Mouse (Mus musculus) naive thymus-derived CD4-positive, alpha-beta T cell, adult 2 months (primary cell): ENCODE results near the gene Macrod2.

Experiments used
- DNase-seq: peaks from one replicate; pipeline ENCODE4 v3.0.0-alpha.2; 2011; ENCODE audit warnings: low read depth

Gene Macrod2

DNA sequence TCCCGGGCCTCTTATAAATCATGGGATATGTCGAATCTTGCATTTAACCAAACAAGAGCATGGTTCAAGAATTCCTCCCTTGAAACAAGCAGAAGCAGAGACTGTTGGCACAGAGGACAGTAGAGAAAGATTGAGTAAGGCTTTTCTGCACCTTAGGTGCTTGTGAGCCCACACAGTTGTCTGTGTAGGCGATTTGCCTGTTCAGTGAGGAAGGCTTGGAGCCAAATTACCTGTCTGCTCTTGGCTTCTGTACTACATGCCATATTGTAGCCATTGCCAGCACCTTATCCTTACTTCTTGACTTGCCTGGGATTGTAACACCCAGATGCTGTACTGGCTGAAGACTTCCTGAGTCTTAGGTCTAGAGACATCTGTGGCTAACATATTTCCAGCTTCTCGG is 1303.2 kb downstream of the Macrod2 start:
- DNase-seq, result no peak

DNA sequence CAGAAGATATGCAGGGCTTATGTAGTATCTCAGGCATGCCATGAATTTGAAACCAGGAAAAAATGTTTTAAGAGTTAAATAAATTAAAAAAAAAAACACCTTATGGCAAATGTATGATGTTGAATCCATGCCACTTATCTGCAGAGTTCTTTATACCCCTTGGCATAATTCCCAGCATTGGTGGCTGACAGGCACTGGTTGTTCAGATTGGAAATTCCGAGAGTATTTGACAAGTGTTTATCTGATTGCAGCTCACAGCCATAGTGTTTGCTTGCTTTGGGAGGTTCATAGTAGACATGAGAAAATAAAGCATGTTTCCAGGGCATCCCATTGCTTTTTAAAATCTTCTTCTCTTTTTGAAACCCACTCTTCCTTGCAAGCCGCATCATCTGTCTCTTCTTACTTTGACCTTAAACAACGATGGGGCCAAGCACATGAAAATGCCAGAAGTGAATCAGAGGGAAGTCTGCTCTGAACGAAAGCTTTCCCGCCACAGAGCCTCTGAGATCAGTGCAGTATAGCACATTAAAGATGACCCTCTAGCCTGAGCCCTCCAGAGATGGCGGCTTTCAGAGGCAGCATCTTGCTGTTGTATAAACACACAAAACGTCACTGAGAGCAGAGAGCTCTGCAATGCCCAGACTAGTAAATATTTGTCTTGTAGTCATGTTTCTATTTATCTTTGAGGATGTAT is 1305.8 kb downstream of the Macrod2 start:
- DNase-seq, result no peak

DNA sequence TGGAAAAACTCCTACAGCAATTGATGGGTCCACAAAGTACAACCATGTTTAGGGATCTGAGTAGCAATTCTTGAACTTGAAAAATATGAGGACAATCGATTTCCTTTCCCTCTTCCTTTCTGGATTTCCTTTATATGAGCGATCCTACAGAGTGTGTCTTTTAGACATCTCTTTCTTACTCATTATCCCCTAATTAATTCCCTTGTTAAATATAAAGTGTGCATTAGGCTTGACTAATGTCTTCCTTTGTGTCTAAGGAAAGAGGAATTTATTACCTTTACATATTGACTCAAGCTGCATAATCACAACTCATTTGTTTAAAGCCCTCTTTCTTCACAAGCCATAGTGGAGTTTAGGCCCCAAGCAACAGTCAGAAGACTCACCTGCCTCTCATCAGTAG is 1316.7 kb downstream of the Macrod2 start:
- DNase-seq, result no peak

DNA sequence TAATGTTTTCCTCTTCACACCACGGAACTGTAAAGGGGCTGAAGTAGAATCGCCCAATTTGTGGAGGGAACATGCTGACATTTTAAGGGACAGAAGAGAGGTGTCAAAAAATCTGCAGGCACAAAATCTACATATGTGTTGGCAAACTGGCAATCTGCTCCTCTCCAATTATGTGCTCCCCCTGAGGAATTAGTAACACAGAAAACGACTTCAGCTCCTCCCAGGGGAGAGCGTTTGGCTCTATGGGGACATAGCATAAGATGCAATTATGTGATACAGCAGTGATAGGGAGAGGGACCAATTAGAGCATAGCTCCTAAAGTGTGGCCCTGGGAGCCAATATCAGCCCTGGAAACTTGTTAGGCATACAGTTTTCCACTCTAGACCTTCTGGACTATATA is 1317.2 kb downstream of the Macrod2 start:
- no peak for DNase-seq

DNA sequence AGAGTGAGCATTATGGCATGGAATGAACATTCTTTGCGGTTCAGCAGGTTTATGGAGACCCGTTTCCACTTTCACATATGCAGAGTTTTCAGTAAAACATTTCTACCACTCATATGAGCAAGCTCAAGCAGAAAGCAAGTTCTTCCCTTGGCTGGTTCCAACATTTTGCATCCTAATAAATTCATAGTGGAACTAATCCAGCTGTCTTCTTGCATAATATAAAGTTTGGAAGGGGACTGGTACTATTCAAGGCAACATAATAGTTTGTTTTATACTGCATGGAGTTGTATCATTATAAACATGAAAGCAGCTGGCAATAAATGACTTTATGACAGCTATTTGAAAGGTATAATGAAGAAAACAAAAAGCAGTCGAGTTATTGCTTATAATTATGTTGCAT is 1320.0 kb downstream of the Macrod2 start:
- no peak for DNase-seq

DNA sequence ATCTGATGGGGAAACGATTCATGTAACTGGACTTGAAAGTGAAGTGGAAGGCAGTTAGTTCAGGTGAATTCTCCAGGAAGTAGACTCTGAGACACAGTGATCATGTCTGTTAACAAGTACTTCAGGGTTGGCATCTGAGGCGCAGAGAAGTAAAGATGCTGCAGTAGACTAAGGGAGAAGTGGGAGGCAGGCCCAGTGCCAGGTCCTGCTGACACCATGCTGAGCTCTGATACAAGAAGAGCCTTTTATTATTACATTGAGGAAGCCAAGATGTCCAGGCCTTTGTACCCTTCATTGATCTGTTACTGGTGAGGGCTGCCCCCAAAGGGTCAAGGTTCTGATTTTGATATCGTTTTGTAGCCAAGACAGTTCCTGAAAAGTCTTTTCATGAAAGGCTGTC is 1327.4 kb downstream of the Macrod2 start:
- DNase-seq, result no peak

DNA sequence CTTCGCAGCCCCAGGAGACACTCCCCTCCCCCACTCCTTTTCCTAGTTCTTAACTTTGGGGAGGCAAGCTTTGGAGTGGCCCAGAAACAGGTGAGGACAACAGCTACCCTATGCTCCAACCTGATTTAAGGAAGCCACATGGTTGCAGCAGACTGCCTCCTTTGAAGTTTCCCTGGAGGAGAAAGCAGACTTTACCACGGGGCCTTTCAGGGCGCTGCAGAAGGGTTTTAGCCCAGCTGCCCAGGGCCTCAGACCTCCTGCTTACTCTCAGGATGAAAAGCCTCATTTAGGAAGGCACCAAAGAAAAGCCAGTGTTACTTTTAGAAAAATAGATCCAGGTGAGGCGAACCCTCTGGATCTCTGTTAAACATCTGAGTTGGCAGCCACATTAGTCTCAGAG is 1333.9 kb downstream of the Macrod2 start:
- no peak for DNase-seq

DNA sequence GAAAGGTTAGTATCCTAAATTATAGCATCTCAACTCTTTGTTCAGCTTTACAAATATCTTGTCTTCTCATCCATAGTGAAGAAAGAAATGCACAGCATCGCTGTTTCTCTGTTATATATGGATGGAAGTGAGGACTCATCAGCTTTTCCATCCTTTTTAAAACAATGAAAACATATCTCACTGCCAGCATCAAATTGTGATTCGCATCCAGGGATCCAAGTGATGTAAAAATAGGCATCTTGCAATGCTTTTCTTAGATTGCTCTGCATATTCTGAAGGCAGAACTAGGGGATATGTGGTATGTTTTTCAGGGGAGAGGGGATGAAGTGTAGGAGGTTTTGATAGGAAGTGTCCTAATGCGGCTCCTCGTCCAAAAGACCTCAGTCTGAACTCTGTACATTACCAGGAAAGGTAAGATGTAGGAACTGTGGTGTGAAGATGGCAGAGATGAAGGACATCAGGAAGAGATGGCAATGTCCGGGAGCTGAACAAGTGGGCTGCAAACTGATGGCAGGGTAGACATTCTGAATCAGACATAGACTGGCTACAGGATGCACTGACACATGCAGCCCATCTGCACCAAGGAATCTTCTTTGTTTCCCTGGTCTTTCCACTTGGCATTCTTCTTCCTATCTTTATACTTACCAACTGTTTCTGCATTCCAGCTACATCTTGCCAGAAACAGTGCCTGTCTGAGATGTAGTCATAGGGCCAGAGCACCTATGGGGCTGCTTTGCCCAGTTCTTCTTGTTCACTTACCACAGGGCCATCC is 1341.8 kb downstream of the Macrod2 start:
- DNase-seq, result no peak

DNA sequence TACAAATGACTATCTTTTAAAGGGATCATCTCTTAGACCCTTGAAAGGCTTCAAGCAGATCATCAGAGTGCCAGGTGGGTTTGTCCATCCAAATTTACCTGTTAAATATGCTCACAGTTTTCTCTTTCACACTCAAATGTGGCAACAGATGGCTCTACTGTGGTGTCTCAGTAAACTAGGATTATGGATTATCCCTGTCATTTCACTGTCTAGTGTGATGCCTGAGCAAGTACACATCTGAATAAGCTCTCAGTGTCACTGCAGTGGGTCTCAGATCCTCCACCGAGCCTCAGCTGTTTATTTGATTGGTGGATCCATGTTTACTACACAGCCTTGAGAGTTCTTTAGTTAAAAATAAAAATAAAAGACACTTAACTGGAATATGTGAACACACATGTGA is 1343.6 kb downstream of the Macrod2 start:
- DNase-seq, result no peak

DNA sequence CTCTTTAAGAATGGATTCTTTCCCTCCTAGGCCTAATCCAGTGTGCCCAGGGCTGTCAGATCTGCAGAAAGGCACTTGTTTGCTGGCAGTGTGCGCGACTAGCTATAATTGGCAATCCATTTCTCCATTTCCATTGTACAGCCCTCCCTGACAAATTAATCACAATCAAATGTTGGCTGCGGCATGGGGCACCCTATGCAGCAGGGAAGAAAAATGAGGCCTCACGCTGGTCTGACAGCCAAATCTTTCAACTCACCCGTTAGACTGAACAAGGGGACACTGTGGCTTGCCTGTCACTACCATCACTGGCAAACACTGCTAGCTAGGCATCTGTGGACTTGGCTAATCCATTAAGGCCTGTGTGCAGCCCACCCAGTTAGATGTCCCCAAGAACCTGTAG is 1345.2 kb downstream of the Macrod2 start:
- no peak for DNase-seq

DNA sequence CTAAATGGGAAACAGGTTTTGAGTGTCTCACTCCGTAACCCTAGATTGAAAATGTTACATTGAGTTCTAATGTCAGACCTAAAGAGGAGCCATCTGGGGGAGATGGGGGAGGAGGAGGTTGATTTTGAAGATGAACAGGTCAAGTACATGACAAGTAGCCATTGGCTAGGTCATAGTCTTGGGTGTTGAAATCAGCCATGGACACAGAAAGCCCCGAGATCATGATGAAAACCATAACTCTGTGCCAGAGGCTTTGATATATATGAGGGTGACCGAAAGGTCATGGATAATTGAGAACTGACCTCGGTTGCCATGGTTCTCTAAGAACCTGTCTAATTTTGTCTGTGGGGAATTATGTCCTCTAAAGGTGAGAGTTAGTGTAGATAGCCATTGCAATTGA is 1405.1 kb downstream of the Macrod2 start:
- DNase-seq, result no peak

DNA sequence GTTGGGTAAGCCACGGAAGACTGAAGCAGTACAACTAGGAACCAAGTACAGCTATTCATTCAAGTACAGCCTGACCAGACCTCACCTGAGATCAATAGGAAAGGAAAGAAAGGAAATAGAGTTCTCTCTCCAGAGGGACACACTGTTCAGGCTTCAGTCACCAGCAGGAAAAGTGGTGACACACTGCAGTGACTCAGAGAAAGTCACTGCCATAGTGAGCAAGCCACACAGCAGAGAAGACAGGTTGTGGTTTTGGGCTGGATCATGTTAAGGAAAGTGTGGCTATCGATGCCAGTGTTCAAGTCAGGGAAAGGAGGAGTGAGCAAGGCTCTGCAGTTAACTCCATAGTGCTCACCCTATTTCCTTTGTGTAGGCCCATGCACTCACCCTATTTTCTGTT is 1405.8 kb downstream of the Macrod2 start:
- no peak for DNase-seq

DNA sequence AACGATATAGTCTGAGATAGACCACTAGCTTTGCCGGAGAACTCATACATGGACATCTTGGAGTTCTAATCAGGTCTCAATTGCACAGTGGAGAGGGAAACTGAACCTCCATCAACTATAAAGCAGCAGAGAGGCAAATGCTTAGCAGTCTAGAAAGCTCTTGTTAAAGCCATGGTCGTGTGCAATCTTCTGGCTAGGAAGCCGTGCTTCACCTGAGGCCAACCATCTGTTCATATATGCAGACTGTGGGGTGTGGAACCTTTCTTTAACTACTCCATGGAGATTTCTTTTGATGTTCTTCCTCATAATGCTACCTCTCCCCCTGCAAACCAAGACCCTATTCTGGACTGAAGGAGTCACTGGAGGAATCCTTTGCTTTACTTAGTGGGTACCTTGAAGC is 1421.2 kb downstream of the Macrod2 start:
- no peak for DNase-seq

DNA sequence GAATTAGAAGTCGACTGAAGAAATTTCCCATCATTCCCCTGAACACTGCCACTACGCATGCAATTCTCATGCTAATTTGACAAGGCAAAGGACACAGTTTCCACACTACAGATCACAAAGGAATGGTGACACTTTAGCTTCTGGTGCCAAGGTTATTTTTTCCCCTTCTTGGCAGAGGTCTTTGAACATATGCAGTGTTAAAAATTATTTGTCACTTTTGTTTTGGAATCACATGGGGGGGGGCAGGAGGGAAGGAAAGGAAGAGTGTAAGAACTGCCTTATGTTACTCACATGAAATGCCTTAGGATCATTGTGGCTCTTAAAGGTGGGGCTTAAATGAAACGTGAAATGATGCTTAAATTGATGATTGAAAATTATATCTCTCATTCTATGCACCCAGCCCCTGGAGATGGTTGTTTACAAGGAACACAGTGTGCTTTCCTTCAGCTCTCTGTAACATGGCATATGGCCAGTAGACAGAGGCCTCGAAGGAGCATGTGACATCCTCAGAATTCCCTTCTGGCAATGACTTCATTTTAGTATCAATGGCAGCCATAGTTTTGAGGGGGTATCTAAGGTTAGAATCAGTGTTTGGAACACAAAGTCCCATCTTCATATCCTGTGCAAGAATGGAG is 1422.6 kb downstream of the Macrod2 start:
- DNase-seq, result no peak

DNA sequence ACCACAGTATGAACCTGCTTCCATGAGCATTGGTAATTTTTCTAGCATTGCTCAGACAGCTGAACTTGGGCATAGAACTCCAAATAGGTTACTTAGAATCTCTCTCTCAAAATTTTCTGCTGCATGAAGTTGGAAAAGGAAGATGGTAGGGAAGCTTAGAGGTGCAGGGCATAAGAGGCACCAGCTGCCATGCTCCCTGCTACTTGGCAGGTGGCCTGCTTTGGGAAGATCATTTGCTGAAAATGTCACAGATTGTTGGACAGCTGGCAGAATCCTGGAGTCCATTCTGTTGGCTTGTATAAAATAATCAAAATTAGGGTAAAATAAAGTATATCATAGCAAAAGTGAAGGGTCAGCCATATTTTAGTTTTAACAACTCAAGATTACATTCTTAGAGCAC is 1425.7 kb downstream of the Macrod2 start:
- DNase-seq, result no peak

DNA sequence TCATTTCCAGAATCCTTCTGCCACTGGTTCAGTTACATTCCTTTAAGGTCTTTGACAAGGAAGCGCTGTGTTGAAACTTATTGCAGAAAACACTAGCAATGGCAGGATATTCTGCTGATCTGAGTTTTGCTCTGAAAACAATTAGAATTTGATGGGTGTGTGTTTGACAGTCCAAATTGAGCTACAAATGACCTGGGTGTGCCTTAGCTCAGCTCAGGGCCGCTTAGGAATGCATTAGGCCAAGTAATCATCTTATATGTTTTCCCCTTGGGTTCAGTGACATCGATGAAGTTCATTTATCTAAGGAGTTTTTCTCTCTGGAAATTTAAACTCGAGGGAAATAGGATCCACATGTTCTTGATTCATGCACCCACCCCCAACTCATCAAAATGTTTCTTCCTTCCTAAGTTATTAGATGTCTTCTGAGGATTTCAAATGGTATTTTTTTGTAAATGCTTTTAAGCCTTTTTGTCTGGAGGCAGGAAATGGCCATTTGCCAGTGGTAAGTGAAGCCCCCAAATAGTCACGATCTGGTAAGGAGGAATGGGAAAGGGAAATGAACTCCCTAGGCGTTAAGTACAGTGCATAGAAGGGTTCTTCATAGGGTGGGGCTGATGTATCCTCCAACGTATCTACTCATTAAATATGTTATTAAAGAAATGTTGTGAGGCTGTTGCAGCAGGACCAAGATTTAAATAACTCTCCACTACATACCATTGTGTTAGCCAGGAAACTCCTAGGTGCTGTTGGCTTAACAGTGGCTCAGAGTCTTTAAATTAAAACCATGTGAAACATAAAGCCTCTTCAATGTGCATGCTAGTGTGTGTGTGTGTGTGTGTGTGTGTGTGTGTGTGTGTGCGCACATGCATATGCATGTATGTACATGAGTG is 1430.7 kb downstream of the Macrod2 start:
- no peak for DNase-seq

DNA sequence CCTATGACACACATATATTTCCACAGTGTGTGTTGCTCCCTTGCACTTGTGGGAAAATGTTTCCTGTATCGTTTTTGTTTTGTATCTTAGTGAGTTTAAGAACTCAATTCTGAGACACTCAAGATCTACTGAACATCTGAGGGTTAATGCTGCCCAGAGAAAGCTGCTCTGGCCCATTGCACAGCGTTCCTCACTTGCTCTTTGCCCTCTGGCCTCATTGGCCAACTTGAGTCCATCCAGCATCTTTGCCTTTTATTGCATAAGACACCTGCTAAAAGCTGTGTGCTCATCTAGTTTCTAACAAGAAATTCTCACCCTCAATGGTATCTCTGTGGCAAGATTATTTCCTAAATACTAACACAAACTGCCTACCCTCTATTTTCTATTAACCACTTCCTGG is 1435.4 kb downstream of the Macrod2 start:
- no peak for DNase-seq

DNA sequence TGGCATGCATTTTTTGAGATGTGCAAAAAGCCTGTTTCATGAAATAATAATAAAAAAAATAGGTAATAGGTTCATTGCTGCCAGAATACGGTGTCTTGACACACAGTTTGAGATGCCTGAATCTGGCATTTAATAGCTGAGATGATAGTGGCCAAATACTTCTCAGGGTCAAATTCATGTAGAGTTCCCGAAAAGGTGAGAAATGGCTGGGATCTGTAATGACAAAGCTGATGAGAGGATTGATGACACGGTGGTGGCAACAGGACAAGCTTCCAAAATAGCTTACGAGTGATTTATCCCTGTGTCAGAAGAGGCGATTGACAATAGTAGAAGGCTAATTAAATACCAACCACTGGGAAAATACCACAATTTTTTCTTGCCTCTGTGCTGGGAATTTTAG is 1436.4 kb downstream of the Macrod2 start:
- no peak for DNase-seq

DNA sequence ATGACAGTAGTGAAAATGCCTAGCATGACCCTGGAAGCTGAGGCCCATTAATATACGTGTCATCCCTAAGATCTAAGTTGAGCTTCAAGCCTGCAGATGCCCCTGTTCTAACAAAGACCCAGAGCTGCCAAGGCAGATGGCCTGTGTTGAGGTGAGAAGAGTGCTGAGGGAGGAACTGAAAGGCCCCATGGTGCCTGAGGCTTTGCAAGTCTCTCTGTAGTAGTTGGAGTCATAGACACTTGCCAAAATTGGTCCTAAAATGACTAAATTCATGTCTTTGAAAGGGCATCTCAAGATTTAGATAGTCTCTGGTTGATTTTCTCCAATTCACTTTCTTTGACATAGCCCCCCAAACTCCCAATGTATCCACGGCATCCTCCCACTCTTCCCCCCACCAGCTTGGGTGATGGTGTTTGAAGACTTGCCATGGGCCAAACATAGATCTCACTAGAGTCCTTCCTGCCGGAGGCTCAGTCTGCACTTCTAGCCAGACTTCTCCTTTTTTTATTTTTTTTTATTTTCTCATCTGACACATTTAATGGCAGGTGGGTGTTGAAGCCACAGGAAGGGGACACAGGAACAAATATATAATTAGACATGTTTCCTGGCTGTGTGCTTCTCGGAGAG is 1439.2 kb downstream of the Macrod2 start:
- DNase-seq, result no peak

DNA sequence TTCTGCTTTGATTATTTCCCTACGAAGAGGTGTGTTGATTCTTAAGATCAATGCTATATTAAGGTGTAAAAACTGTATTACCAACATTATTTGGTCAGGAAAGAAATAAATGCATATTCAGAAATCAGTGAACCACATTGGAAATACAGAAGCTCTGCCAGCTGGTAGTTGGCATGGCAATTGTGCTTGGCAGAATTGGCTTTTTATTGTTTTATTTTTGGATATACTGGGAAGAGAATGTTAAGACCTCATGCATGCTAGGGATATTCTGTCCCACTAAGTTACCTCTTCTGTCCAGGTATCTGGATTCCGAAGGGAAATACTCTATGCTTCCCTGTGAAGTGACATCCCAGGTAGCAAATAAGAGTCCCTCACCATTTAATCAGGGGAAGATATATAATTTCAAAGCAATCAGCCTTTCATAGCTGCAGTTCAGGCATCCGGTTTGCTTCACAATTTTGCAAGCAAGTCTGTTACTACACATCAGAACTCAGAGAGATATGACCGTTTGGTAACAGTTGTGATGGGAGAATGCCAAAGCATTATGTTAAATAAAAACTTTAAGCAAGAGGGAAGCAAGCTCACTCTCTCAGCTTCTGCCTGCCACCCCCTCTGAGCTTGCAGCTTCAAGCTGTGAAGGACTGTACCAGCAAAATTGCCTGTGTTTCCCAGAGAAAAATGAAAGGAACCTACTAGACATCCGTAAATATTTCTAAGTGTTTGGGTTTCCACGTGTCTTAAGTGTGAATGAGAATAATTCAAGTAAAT is 1449.5 kb downstream of the Macrod2 start:
- DNase-seq, result no peak

DNA sequence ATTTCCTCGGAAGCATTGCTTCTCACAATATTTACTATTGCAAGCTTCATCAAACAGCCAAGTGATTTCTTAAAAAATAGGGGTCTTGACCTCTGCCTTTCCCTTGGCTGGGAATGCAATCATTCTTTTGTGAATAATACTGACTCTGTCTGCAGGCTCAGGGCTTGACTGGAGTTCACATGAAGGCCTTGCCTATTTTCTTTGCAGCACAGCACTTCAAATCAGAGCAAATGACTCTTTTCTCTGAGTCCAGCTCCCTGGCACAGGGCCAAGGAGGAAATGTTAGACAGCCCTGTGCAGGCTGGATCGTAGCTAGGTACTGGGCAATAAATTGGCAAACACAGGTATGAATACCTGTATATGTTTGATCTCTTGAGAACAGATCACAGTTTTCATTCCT is 1464.1 kb downstream of the Macrod2 start:
- no peak for DNase-seq
